Mouse (Mus musculus) ES-Bruce4 (cell line): ENCODE data around the gene Otog.

Experiments
- CTCF ChIP-seq: IDR thresholded peaks from one replicate; pipeline ENCODE4 v1.8.1; 2011; ENCODE audit warnings: low read depth, low read length
- EP300 ChIP-seq: IDR thresholded peaks from 2 replicates; pipeline ENCODE4 v1.6.1; 2011; ENCODE audit warnings: low read depth, low read length; ENCODE audit not compliant: insufficient read depth
- POLR2A ChIP-seq: IDR thresholded peaks from one replicate; pipeline ENCODE4 v1.8.1; 2011; ENCODE audit warnings: low read length; ENCODE audit not compliant: insufficient read depth

DNA sequence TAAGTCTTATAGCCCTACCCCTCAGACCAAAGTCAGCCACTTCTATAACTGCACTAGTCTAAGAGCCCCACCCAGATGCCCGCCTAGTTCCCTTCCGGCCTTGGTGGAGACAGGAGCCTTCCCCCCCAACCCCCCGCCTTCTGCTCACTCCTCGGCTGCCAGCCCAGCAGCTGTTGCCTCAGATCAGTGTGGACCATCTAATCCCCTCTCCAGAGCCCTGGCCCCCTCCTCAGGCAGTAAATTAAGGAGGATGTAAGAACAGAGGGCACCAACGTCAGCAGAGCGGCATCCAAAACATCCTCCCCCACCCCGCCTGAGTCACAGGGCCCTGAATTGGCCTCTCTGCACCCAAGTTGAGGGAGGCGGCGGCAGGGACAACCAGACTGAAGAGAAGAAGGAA, 100.7 kb downstream of the Otog start:
- TF ChIP-seq EP300 (no peak), CTCF (no peak), POLR2A (no peak)
